Mouse (Mus musculus) megakaryocyte, embryonic 14.5 days (primary cell): ENCODE data around the gene Fpgs.

ENCODE experiments used
- FLI1 ChIP-seq: IDR thresholded peaks from 2 replicates; pipeline ENCODE4 v1.6.1; 2012; ENCODE audit warnings: low read length, inconsistent platforms, mixed read lengths
- GATA1 ChIP-seq: IDR thresholded peaks from 3 replicates; pipeline ENCODE4 v1.6.1; 2012; ENCODE audit warnings: mixed read lengths, low read length, inconsistent platforms, borderline replicate concordance

DNA sequence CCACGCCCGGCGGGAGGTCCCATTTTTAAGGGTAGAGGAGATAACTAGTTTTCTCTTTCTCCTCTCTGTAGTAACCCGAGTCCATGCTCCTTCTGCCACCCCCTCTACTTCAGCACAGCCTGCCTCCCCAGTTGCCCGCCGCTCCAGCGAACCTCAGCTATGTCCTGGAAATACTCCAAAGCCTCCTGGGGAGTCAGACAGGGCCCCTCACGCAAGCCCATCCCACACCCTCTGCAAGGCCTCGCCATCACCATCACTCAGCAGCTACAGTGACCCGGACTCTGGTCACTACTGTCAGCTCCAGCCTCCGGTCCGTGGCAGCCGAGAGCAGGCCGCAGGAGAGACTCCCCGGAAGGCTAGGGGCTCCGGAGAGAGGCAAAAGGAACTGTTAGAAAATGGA is 45.1 kb upstream of the Fpgs start:
- no peak for TF ChIP-seq FLI1
- TF ChIP-seq GATA1, result no peak
